Comparison of ENCODE assay signal across 13 mouse cellular contexts in the genomic region with DNA sequence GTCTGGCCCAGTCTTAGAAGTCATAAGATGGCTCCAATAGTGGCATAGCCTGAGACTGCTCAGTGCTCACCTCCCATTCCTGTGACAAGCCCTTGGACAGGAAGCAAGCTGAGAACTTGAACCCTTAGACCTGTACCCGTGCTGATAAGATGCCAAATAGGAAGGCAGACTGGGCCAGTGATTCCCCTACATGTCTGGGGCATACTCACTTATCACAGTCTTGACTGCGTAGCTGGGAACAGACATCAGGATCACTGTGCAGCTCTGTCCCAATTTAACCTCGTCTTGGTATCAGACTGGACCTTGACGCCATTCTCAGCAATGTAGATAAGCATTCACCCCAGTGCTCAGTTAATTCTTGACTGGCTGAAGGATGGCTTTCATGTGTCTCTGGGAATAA.
"Had no signal": no experiment of that assay in that cellular context is flagged by ENCODE, and none has a peak within 500 bp of the region (broad histone marks: within the 10 kb centered on the region; RNA-seq: fewer than 3 reads in every experiment).

No protein-coding gene starts in this region.

- H3K27ac ChIP-seq: kidney, postnatal 0 days; limb, embryonic 12.5 days; midbrain, embryonic 13.5 days had no signal

- H3K9ac ChIP-seq: limb, embryonic 12.5 days; midbrain, embryonic 13.5 days had no signal

- H3K36me3 ChIP-seq: limb, embryonic 12.5 days had no signal

- H3K9me3 ChIP-seq: limb, embryonic 12.5 days; midbrain, embryonic 13.5 days had no signal

- DNase-seq: kidney, adult 11 months; kidney, adult 9 months; kidney, postnatal 36 days; layer of hippocampus, adult 9-11 months; layer of hippocampus, postnatal 36 days; lung, adult 2 months; lung, postnatal 36 days; right cerebral cortex, postnatal 14 days; thymus, postnatal 4 days had no signal

- H3K4me1 ChIP-seq: limb, embryonic 12.5 days had no signal

- H3K27me3 ChIP-seq: limb, embryonic 12.5 days; midbrain, embryonic 13.5 days had no signal

- H3K4me3 ChIP-seq: limb, embryonic 12.5 days; midbrain, embryonic 13.5 days had no signal

- H3K4me2 ChIP-seq: limb, embryonic 12.5 days; midbrain, embryonic 13.5 days had no signal

- ATAC-seq: lung, postnatal 0 days; midbrain, embryonic 13.5 days had no signal
